Mouse (Mus musculus) mature B cell (primary cell): ENCODE measurements around the gene Acaca.
"Not testable (repeated sequence)": the region's sequence is repeated elsewhere in the genome, so short reads cannot be mapped to it uniquely, and the experiment has no call there.

Source experiments
- in situ Hi-C: fragments of 300-500 bp; cut with MboI; formaldehyde crosslinking; loops from 2 replicates; pipeline ENCODE4 v1.14.3; 2019

Acaca gene

GRCm38 (mm10) chr11:84338273-84338672, 208.8 kb downstream of the Acaca start:
- in situ Hi-C loops: not testable (repeated sequence)

- in situ Hi-C loops: no loop called here
These were observed 211.2 kb downstream of the Acaca start for GRCm38 (mm10) chr11:84340630-84341029.

DNA sequence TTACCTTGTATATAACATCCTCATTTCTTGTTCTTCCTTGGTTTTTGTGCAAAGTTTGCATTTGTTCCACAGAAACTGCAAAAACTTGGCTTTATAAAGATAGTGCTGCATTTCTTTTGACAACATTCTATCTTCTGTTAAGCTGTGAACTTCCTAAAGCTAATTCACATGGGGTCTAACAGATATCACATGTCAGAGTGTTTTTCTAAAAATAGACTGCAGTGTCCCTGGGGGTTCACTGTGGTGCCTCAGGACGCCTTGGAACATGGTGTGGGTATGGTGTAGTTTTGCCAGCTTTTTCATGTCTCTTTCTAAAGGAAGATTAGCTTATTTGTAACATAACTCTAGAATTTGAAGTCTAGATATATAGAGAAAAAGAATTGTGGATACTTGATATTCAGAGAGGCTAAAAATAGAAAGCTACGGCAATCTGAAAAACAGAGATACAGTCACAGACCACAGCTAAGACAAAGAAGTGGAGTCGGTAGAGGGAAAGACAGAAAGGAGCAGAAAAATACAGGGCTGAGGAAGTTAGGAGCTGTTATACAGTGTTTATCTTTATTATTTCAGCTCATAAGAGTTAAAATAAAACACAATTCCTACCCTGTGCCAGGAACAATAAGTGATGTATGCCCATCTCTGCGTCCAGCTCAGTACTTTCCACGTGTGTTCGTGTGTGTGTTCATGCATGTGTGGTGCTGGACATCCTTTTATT, 215.2 kb downstream of the Acaca start:
- in situ Hi-C loops: no loop called here

GRCm38 (mm10) chr11:84347766-84348165, 218.3 kb downstream of the Acaca start:
- in situ Hi-C loops: no loop called here

- in situ Hi-C loops: no loop called here
These were observed 219.7 kb downstream of the Acaca start for GRCm38 (mm10) chr11:84348843-84349825.

- in situ Hi-C loops: no loop called here
These were observed 221.7 kb downstream of the Acaca start for GRCm38 (mm10) chr11:84351150-84351549.

DNA sequence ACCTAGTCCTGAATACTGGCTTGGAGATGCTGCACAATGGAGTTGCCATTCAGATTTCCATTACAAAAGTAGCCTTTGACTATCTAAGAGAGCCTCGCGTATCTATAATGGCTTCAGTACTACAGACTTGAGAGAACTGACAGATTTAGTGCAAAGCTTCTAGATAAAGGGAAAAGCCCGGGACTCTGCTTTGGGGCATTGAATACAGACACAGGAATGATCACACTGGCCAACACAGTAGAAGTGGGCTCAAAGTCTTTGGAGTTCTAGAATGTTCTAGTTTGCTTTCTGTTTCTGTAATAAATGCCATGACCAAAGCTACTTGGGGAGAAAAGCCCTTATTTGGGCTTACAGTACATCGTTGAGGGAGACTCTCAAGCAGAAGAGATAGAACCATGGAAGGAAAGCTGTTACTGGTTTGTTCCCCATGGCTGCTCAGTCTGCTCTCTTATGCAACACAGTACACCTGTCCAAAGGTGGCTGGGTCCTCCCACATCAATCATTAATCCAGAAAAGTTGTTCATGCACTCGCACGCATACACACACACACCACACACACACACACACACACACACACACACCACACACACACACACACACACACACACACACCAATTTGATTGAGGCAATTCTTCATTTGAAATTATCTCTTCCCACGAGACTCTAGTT, 223.7 kb downstream of the Acaca start:
- in situ Hi-C loops: no loop called here

GRCm38 (mm10) chr11:84357304-84357703, 227.8 kb downstream of the Acaca start:
- in situ Hi-C loops: no loop called here

- in situ Hi-C loops: no loop called here
These were observed 228.3 kb downstream of the Acaca start for GRCm38 (mm10) chr11:84357771-84358170.

DNA sequence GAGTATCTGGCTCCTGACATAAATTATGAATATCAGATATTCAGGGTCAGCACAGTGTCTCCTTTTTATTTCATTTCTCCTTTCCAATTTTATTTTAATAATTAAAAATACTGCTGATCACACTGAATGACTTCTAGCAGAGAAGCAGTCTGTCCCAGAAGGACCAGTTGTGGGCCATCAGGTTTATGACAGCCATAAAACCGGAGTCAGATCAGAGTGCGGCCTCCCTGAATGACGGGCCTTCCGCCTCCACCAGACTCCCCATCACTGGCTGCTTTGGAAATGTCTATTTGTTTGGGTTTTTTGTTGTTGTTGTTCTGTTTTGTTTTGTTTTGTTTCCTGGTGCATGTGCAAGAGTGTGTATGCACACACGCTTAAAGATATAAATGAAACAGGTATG, 232.1 kb downstream of the Acaca start:
- in situ Hi-C loops: no loop called here

DNA sequence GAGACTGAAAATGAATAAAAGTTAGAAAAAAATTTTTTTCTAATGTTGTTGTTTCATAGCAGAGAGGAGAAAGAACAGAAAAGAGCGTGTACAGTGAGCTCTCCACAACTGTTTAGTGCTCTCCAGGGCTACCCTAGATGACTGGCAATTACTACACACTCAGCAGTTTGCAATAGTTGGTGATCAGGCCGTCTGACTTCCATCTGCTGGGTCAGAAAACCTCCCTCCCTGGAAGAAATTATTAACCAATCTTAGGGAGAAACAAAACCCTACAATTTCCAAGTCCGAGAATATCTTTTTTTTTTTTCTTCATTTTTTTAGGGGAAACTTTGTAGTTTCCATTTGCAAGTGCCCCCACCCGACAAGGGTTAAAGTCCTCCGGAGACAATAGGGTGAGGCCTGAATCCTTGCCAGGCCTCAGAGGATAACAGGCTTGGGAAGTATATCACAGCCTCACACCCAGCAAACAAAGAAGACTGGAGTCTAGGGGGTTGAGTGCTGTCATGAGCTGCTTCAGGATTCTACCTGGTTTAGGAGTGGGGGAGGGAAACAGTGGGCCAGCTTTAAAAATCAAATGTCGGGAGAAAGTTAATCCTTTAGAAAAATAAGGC, 233.3 kb downstream of the Acaca start:
- in situ Hi-C loops: no loop called here

DNA sequence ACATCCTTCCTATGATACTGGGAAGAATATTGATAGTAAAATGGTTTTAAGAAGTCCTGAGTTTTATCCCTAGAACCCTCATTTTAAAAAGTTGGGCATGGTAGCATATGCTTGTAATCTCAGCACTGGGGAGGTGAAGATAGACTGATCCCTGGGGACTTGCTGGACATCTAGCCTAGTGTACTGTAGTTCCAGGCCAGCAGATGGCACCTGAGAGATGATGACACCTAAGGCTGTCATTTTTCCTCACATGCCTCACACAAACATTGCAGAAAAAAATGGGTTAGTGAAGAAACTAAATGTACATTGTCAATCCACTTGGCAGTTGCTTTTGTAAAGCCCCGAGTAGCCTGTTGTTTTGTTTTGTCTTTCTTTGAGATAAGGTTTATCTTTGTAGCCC, 235.8 kb downstream of the Acaca start:
- in situ Hi-C loops: no loop called here

DNA sequence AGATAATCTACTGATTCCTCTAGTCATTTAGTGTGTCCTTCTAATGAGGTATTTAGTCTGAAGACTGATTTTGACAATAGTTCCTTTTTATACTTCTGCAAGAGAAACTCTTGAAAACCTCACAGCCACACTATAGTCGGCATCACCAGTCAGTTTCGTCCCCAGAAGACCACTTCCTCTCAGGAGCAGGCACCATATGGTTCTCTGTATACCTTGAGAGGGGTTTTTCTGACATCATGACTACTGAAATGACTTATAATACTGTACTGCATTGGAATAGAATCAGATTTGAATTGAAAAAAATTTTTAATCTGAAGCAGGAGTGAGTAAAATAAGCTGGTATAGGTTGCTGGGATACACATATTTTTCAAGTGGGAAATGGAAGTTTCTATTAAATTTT, 239.4 kb downstream of the Acaca start:
- in situ Hi-C loops: no loop called here

DNA sequence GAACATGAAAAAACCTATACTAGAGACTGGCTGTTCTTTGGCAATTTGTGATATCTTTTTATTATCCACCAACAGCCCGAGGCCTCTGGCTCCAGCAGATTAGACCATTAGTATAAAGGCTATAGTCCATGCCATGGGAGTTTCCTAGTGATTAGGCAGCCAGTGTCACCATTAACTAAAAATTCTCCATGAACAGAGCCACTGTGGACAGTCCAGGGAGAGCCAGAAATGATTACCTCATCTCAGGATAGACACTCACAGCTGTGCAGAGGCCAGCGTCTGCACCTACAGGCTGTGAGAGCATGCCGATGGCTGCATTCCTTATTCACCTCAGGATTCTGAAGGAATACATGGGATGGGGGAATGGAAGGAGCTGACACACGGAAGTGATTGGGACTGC, 243.7 kb downstream of the Acaca start:
- in situ Hi-C loops: no loop called here

GRCm38 (mm10) chr11:84375951-84376496, 246.6 kb downstream of the Acaca start:
- in situ Hi-C loops: no loop called here

DNA sequence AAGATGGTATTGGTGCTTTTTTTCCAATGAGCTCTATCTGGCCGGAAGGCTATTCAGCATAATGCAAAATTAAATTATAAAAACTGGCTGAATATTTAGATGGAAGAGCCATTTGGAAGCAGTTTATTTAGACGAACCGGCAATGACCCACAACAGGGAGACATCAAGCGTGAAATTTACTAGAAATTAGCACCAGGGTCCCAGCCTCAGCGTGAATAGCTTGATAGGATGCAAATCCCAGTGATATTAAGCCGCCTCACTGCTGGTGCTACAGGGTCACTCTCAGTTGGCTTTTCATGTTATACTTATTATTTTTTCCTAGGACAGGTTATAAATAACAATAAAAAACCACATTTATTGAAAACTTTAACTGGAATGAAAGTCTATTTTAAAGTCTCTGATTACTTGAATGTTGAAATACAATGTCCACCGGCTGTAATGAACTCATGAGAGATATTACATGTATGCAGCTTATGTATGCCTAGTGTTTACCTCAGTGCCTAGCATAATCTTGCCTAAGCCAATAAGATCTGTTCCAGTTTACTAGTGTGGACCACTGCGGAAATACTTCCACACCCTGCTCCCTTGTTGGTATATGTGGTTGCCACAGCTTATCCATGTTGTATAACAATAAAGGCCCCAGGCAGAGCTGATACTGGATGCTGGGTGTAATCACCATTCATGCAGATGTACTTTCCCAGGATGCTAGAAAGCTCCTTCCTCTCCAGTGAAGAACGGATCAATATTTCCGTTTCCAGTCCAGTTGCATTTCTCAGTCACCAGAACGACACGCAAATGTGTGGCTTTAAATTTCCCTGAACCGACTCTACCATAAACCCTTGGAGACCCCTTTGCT, 247.3 kb downstream of the Acaca start:
- in situ Hi-C loops: no loop called here

DNA sequence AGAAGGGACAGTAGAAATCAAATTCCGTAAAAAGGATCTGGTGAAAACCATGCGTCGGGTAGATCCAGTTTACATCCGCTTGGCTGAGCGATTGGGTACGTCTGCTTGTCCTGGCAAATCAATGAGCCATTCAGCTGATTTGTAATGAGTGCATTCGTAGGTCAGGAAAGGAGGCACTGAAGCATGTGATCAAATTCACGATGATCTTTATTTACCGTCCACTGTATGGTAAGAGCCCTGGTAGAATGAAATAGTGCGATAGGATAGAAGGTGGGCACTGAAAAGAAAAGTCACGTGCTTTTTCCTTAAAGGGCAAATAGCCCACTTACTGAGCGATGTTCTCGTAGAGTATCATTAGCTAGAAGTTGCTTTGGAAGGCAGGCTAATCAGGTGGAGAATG, 253.0 kb downstream of the Acaca start:
- in situ Hi-C loops: no loop called here

- in situ Hi-C loops: no loop called here
These were observed 254.4 kb downstream of the Acaca start for GRCm38 (mm10) chr11:84383891-84384290.

GRCm38 (mm10) chr11:84389332-84389731, 259.9 kb downstream of the Acaca start:
- in situ Hi-C loops: no loop called here

- in situ Hi-C loops: no loop called here
These were observed 261.7 kb downstream of the Acaca start for GRCm38 (mm10) chr11:84391126-84391525.

DNA sequence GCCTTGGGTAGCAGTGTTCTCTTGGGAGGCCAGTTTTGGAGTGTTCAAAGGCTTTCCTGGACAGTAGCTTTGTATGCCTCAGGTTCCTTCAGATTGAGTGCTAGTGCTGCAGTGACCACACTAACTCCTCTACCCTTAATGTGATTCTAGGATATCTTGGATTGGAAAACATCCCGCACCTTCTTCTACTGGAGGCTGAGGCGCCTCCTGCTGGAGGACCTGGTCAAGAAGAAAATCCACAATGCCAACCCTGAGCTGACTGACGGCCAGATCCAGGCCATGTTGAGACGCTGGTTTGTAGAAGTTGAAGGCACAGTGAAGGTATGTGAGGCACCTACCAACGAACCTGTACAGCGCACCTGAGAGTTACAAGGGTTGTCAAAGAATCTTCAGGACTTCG, 262.6 kb downstream of the Acaca start:
- in situ Hi-C loops: not testable (repeated sequence)
